Mouse (Mus musculus) regulatory T cell (primary cell): ENCODE results near the gene Olfr877.

Experiments used
- in situ Hi-C: fragments of 300-600 bp; cut with MboI, MseI; formaldehyde crosslinking; loops from one replicate; pipeline ENCODE4 v1.15.1; 2025; ENCODE audit warnings: high pct_unique_total_duplicates

Olfr877 gene

DNA sequence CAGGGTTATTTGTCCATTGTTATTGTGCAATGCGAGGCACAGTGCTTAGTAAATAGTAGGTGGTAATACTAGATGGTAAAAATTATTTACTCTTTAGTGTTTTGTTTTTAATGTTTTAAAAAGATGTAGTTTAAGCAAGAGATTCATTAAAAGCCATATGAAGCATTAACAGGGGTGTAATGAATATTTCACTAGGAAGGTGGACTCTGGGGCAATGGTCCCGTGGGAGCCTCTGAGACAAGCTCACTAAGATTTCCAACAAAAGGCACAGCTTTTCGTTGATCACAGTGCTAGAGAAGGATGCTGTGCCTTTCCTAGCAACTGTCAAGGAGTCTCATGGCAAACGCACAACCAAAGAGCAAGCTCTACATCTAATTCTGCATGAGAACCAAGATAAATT lies at the start of gene Olfr877:
TSS of gene Olfr877 (plus strand) at position 301 of the 400 bp plus-strand sequence.
- in situ Hi-C loops, result no loop called here

GRCm38 (mm10) chr9:37807235-37807634 lies 46.8 kb upstream of the Olfr877 start:
- in situ Hi-C loops, result no loop called here

DNA sequence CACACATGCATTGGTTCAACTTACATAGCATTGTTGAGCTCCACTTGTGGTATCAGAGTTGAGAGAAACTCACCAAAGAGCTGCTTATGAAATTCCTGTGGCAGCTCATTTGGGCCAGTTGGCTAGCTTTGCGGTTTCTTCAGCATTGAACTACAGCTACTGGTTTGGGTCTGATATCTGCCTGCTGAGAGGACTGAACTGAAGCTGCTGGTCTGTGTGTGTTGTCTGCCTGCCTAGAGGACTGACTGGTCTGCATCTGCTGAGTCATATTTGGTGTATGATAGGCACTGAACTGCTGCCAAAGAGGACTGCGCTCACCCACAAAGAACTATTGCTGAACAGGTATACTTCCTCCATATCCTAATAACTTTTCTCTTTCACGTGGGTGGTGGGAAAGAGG lies 45.6 kb upstream of the Olfr877 start:
- in situ Hi-C loops, result no loop called here

DNA sequence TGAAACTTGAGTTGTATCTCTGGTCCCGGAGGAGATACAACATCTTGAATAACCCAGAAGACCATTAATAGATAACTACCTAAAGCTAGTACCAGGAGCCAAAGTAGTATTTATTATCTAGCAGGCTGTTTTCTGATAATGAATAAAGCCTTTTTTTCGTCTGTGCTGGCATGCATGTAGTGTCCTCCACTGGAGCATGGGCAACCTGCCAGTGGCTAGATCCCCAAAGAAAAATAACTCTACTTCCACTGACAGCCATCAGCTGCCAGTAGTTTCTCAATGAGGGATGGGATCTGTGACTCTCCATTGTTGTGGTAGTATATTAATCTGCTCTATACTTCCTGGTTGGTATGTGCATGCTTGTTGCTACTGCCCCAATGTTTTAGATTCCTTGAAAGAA lies 45.1 kb upstream of the Olfr877 start:
- in situ Hi-C loops, result no loop called here

GRCm38 (mm10) chr9:37814696-37815095 lies 39.4 kb upstream of the Olfr877 start:
- in situ Hi-C loops, result no loop called here

DNA sequence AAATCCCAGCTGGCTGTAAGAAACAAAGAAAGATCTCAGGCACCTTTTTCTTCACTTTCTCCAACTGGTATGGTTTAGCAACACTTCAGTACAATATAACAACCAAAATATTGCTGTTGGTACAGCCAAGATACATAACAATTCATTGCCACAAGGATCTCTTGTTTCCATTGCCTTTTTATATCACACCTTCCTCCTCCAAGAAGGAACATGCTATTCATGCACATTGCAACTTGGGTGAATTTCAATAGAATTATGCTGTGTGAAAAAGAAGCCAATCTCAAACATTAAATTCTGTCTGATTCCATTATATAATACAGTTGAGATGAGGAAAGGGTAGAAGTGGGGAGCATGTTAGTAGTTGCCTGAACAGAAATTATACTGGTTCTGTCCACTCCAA lies 24.2 kb upstream of the Olfr877 start:
- in situ Hi-C loops, result loop anchor here (5.0 to 10.0 kb wide), 2 partner anchors 68 to 125 kb away; no protein-coding TSS in a partner anchor

DNA sequence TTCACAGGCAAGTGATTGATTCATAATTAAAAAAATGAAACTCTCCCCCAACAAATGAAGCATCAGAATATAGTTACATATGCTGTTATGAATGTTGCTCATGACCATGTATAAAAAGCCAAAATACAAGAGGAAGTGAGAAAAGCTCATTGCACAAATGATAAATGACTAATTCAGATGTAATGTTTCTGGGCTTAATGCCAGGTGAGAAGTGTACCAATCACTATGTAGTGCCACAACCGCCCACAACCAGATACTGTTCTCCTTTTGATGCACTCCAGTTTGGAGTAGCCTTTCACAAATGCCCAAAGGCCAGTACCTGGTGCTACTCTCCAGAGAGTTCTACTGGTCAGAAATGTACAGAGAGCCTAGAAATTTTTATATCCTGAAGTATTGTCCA lies 20.7 kb upstream of the Olfr877 start:
- in situ Hi-C loops, result no loop called here

- in situ Hi-C loops, result no loop called here
These were observed 4.8 kb upstream of the Olfr877 start for GRCm38 (mm10) chr9:37849267-37849666.

- in situ Hi-C loops, result loop anchor here (5.0 kb wide), 1 partner anchor 96 kb away; no protein-coding TSS in a partner anchor
These were observed 9.3 kb downstream of the Olfr877 start for GRCm38 (mm10) chr9:37863325-37863724.

DNA sequence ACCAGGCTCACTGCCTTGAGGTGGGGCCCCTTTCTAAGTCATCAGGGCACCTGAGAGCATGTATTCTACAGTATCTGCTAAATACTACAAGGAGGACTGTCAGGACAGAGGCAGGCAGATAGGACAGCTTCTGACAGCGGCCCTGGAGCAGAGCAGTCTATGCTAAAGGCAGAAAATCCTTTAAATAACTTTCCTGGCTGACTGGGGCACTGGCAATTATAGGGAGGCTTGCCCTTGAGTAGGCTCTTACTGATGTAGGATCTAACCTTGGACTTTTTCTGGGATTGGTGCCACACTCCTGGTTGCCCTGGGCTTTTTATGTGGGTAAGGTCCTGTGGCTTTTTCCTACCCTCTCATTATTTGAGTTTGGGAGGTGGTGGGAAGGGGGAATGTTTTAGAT lies 16.2 kb downstream of the Olfr877 start:
- in situ Hi-C loops, result no loop called here

DNA sequence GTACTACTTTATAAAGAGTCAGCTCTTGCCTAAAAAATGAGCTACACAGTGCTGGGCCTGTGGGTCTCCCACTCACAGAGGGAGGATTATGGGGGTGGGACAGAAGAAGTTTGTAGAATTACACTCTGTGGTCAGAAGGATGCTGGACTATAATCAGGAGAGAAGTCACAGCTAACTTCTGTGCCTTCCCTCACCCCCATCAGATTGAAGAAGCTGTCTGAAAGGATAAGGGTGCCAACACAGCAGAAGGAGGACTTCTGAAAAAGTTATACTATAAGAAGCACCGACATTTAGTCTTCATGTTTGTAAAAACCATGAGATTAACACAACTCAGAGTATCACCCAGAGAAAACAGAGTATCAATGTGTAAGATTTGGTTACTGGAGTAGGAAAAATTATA lies 17.0 kb downstream of the Olfr877 start:
- in situ Hi-C loops, result no loop called here

GRCm38 (mm10) chr9:37871536-37871935 lies 17.5 kb downstream of the Olfr877 start:
- in situ Hi-C loops, result no loop called here

DNA sequence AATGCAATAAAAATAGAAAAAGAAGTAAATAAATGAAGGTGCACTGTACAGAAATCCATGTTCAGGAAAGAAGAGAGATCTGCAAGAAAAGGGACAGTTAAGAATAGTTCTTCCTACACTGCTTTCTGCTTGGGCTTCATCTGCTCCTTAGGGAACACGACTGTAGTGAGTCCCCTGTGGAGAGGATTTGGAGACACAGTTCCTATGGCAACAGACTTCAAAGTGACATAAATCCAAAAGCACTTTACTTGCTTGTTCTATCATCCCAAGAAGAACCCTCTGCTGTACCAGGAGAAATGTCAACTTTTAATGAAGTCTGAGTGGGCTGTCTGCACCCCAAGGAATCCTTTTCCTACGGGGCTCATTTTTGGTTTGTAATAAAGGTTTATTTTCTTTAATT lies 36.9 kb downstream of the Olfr877 start:
- in situ Hi-C loops, result no loop called here

DNA sequence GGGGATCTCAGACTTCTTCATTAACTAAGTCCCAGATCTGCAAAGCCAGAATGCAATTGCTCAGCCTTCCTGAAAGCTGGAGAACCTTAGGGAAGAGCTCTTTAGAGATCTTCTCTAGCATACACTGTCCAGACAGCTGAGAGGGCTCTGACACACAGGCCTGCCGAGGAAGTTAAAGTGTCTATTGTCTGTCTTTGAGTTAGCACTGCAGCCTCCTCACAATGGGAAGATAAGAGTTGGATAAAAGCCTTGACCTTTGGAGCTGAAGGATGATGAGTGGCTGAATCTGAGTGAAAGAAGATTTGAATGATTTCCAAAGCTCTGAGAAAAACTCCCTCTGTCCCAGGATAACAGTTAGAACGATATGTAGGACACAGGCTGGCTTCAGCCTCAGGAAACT lies 42.6 kb downstream of the Olfr877 start, which contains the start of gene Olfr145:
TSS of gene Olfr145 (plus strand) at position 64 of the 400 bp plus-strand sequence.
- in situ Hi-C loops, result no loop called here

- in situ Hi-C loops, result no loop called here
These were observed 51.5 kb downstream of the Olfr877 start for GRCm38 (mm10) chr9:37905555-37905954.
